Mouse (Mus musculus): ENCODE measurements at regions not wholly inside any gene's neighbourhood (a gene's known extent, or its start where the extent isn't known, plus 50 kb on each side); places are given as distances from the start of the nearest gene placed in this dataset.
"Not testable (repeated sequence)": the region's sequence is repeated elsewhere in the genome, so short reads cannot be mapped to it uniquely, and the experiment has no call there.

- H3K36me3 ChIP-seq, result no peaks in the 10 kb centered on the region
- H3K4me2 ChIP-seq (replicated peaks), result no peak overlapping the region
- H3K27ac ChIP-seq, result no peak overlapping the region
- no peaks in the 10 kb centered on the region for H3K9me3 ChIP-seq (replicated peaks)
- no peaks in the 10 kb centered on the region for H3K4me1 ChIP-seq
- WGBS, result 74% methylated on average over 4 of the region's 4 CpGs
- no peak overlapping the region for H3K9ac ChIP-seq
- no peak for ATAC-seq (ENCODE audit: low FRiP score)
- no peak overlapping the region for H3K4me3 ChIP-seq
- H3K27me3 ChIP-seq, result no peaks in the 10 kb centered on the region
Observed at GRCm38 (mm10) chr3:6984918-6985317, 364.7 kb upstream of the 1700008P02Rik start.

GRCm38 (mm10) chr3:6957681-6958080 lies 337.4 kb upstream of the 1700008P02Rik start:
- no peaks in the 10 kb centered on the region for H3K27me3 ChIP-seq
- no peak overlapping the region for H3K27ac ChIP-seq
- 91% methylated on average over 7 of the region's 7 CpGs for WGBS
- no peaks in the 10 kb centered on the region for H3K4me1 ChIP-seq
- ATAC-seq (ENCODE audit: low FRiP score), result no peak
- no peaks in the 10 kb centered on the region for H3K36me3 ChIP-seq
- no peak overlapping the region for H3K4me2 ChIP-seq (replicated peaks)
- H3K9ac ChIP-seq, result no peak overlapping the region
- H3K9me3 ChIP-seq (replicated peaks), result no peaks in the 10 kb centered on the region
- no peak overlapping the region for H3K4me3 ChIP-seq

- ATAC-seq (ENCODE audit: low FRiP score), result no peak
- 86% methylated on average over 4 of the region's 4 CpGs for WGBS
- no peak overlapping the region for H3K4me3 ChIP-seq
- H3K9me3 ChIP-seq (replicated peaks), result no peaks in the 10 kb centered on the region
- no peak overlapping the region for H3K9ac ChIP-seq
- no peak overlapping the region for H3K27ac ChIP-seq
- no peaks in the 10 kb centered on the region for H3K27me3 ChIP-seq
- no peaks in the 10 kb centered on the region for H3K36me3 ChIP-seq
- no peaks in the 10 kb centered on the region for H3K4me1 ChIP-seq
- no peak overlapping the region for H3K4me2 ChIP-seq (replicated peaks)
Observed at GRCm38 (mm10) chr3:6932535-6933103, 312.4 kb upstream of the 1700008P02Rik start.

- ATAC-seq (ENCODE audit: low FRiP score), result no peak
- Histone ChIP-seq H3K4me1 (no peaks in the 10 kb centered on the region), H3K27ac (no peak overlapping the region), H3K4me2 (replicated peaks) (no peak overlapping the region), H3K36me3 (no peaks in the 10 kb centered on the region), H3K9me3 (replicated peaks) (no peaks in the 10 kb centered on the region), H3K4me3 (no peak overlapping the region), H3K27me3 (no peaks in the 10 kb centered on the region), H3K9ac (no peak overlapping the region)
- WGBS, result 60% methylated on average over 1 of the region's 1 CpGs
Observed at GRCm38 (mm10) chr3:6926737-6927136, 306.5 kb upstream of the 1700008P02Rik start.

- not testable (repeated sequence) for H3K9ac ChIP-seq; H3K9me3 ChIP-seq (replicated peaks); H3K27ac ChIP-seq; H3K4me3 ChIP-seq; H3K36me3 ChIP-seq; H3K4me1 ChIP-seq; H3K4me2 ChIP-seq (replicated peaks); ATAC-seq (ENCODE audit: low FRiP score); H3K27me3 ChIP-seq
- WGBS, result 55% methylated on average over 2 of the region's 2 CpGs
Observed at GRCm38 (mm10) chr3:6922647-6923046, 302.4 kb upstream of the 1700008P02Rik start.

- H3K36me3 ChIP-seq, result no peaks in the 10 kb centered on the region
- H3K27me3 ChIP-seq, result no peaks in the 10 kb centered on the region
- WGBS, result 78% methylated on average over 3 of the region's 3 CpGs
- no peak overlapping the region for H3K4me2 ChIP-seq (replicated peaks)
- no peaks in the 10 kb centered on the region for H3K9me3 ChIP-seq (replicated peaks)
- no peak overlapping the region for H3K27ac ChIP-seq
- H3K9ac ChIP-seq, result no peak overlapping the region
- H3K4me3 ChIP-seq, result no peak overlapping the region
- no peaks in the 10 kb centered on the region for H3K4me1 ChIP-seq
- ATAC-seq (ENCODE audit: low FRiP score), result no peak
Observed at GRCm38 (mm10) chr3:6920253-6920652, 300.0 kb upstream of the 1700008P02Rik start.

GRCm38 (mm10) chr3:6887936-6888335 lies 267.7 kb upstream of the 1700008P02Rik start:
- Histone ChIP-seq H3K4me3 (no peak overlapping the region), H3K27me3 (no peaks in the 10 kb centered on the region), H3K4me2 (replicated peaks) (no peak overlapping the region), H3K9ac (no peak overlapping the region), H3K9me3 (replicated peaks) (no peaks in the 10 kb centered on the region), H3K27ac (no peak overlapping the region), H3K36me3 (no peaks in the 10 kb centered on the region), H3K4me1 (no peaks in the 10 kb centered on the region)
- 74% methylated on average over 1 of the region's 1 CpGs for WGBS
- no peak for ATAC-seq (ENCODE audit: low FRiP score)

GRCm38 (mm10) chr3:6887053-6887700 lies 266.9 kb upstream of the 1700008P02Rik start:
- peak; percentile 71 for ATAC-seq (ENCODE audit: low FRiP score)
- no peaks in the 10 kb centered on the region for H3K9me3 ChIP-seq (replicated peaks)
- no peaks in the 10 kb centered on the region for H3K4me1 ChIP-seq
- H3K36me3 ChIP-seq, result no peaks in the 10 kb centered on the region
- H3K27ac ChIP-seq, result no peak overlapping the region
- WGBS, result 69% methylated on average over 7 of the region's 7 CpGs
- no peak overlapping the region for H3K4me2 ChIP-seq (replicated peaks)
- H3K27me3 ChIP-seq, result no peaks in the 10 kb centered on the region
- no peak overlapping the region for H3K4me3 ChIP-seq
- no peak overlapping the region for H3K9ac ChIP-seq

GRCm38 (mm10) chr3:6886200-6887052 lies 266.2 kb upstream of the 1700008P02Rik start:
- Histone ChIP-seq H3K4me1 (no peaks in the 10 kb centered on the region), H3K9me3 (replicated peaks) (no peaks in the 10 kb centered on the region), H3K27ac (no peak overlapping the region), H3K9ac (no peak overlapping the region), H3K27me3 (no peaks in the 10 kb centered on the region), H3K4me3 (no peak overlapping the region), H3K36me3 (no peaks in the 10 kb centered on the region), H3K4me2 (replicated peaks) (no peak overlapping the region)
- ATAC-seq (ENCODE audit: low FRiP score), result peak; percentile 92
- WGBS, result 67% methylated on average over 4 of the region's 4 CpGs

GRCm38 (mm10) chr3:6883401-6883800 lies 263.2 kb upstream of the 1700008P02Rik start:
- H3K9ac ChIP-seq, result no peak overlapping the region
- 57% methylated on average over 1 of the region's 1 CpGs for WGBS
- ATAC-seq (ENCODE audit: low FRiP score), result no peak
- H3K4me3 ChIP-seq, result no peak overlapping the region
- no peaks in the 10 kb centered on the region for H3K36me3 ChIP-seq
- no peak overlapping the region for H3K4me2 ChIP-seq (replicated peaks)
- H3K9me3 ChIP-seq (replicated peaks), result no peaks in the 10 kb centered on the region
- H3K27me3 ChIP-seq, result no peaks in the 10 kb centered on the region
- no peak overlapping the region for H3K27ac ChIP-seq
- no peaks in the 10 kb centered on the region for H3K4me1 ChIP-seq

- H3K27me3 ChIP-seq, result no peaks in the 10 kb centered on the region
- H3K9ac ChIP-seq, result no peak overlapping the region
- no peak overlapping the region for H3K4me2 ChIP-seq (replicated peaks)
- no peaks in the 10 kb centered on the region for H3K4me1 ChIP-seq
- 77% methylated on average over 5 of the region's 5 CpGs for WGBS
- no peak overlapping the region for H3K4me3 ChIP-seq
- no peaks in the 10 kb centered on the region for H3K9me3 ChIP-seq (replicated peaks)
- no peak for ATAC-seq (ENCODE audit: low FRiP score)
- no peak overlapping the region for H3K27ac ChIP-seq
- H3K36me3 ChIP-seq, result no peaks in the 10 kb centered on the region
Observed at GRCm38 (mm10) chr3:6876265-6876664, 256.0 kb upstream of the 1700008P02Rik start.

GRCm38 (mm10) chr3:6872170-6872569 lies 251.9 kb upstream of the 1700008P02Rik start:
- H3K4me1 ChIP-seq, result no peaks in the 10 kb centered on the region
- no peak overlapping the region for H3K4me2 ChIP-seq (replicated peaks)
- no peak overlapping the region for H3K4me3 ChIP-seq
- H3K27me3 ChIP-seq, result no peaks in the 10 kb centered on the region
- ATAC-seq (ENCODE audit: low FRiP score), result no peak
- no peaks in the 10 kb centered on the region for H3K36me3 ChIP-seq
- H3K9ac ChIP-seq, result no peak overlapping the region
- H3K9me3 ChIP-seq (replicated peaks), result no peaks in the 10 kb centered on the region
- no peak overlapping the region for H3K27ac ChIP-seq
- 80% methylated on average over 3 of the region's 3 CpGs for WGBS
